Mouse (Mus musculus): Measurements from ENCODE around the gene Tlr9.

GRCm38 (mm10) chr9:106212594-106212981 lies 9.8 kb upstream of the Tlr9 start:
- no peak for TF ChIP-seq CTCF (IDR thresholded peaks at IDR 0.05; ENCODE audit: low read depth, low read length)
- TF ChIP-seq TAL1 (conservative IDR thresholded peaks at IDR 0.05; ENCODE audit: low read depth, low read length), result no peak
- no peak for TF ChIP-seq GATA1 (IDR thresholded peaks at IDR 0.05; ENCODE audit: borderline replicate concordance, low read length)
- no peak for TF ChIP-seq POLR2AphosphoS5 (IDR thresholded peaks at IDR 0.05; ENCODE audit: insufficient replicate concordance, low read depth, low read length)
